Mouse (Mus musculus) hindbrain, postnatal 0 days (tissue): ENCODE results near the gene Zbtb37. TPM values are rescaled to one million over a fixed set of nuclear protein-coding genes. Genes with fewer than 3 reads are reported as not detected.

Experiments used
- ATAC-seq: fragments of 200-750 bp; cut with Nextera tagmentation; 2 replicates; pipeline ENCODE4 v1.8.0; 2017; ENCODE audit warnings: mild to moderate bottlenecking, moderate TSS enrichment, moderate library complexity
- DNase-seq: peaks from one replicate; pipeline ENCODE4 v3.0.0-alpha.2; 2015; ENCODE audit warnings: low spot score
- H3K27ac ChIP-seq: fragments of 300-500 bp; sonication (generic); 2 replicates; pipeline ENCODE4 v1.5.1; 2014; ENCODE audit warnings: mild to moderate bottlenecking
- H3K27me3 ChIP-seq: fragments of 300-500 bp; sonication (generic); 2 replicates; pipeline ENCODE4 v1.6.1; 2014; ENCODE audit warnings: low read length, mixed read lengths; ENCODE audit not compliant: insufficient read depth
- H3K36me3 ChIP-seq: fragments of 300-500 bp; sonication (generic); 2 replicates; pipeline ENCODE4 v1.6.1; 2014; ENCODE audit warnings: low read length, mixed read lengths; ENCODE audit not compliant: insufficient read depth
- H3K4me1 ChIP-seq: fragments of 300-500 bp; sonication (generic); 2 replicates; pipeline ENCODE4 v1.6.1; 2014; ENCODE audit warnings: antibody characterized with exemption, low read length, mixed read lengths; ENCODE audit not compliant: insufficient read depth
- H3K4me2 ChIP-seq: fragments of 300-500 bp; sonication (generic); 2 replicates; pipeline ENCODE4 v1.6.1; 2014; ENCODE audit warnings: low read depth, mild to moderate bottlenecking, low read length, moderate library complexity, mixed read lengths
- H3K4me3 ChIP-seq: fragments of 300-500 bp; sonication (generic); 2 replicates; pipeline ENCODE4 v1.5.1; 2014; ENCODE audit warnings: low read length
- H3K9ac ChIP-seq: fragments of 300-500 bp; sonication (generic); replicated peaks from 2 replicates; pipeline ENCODE4 v1.6.1; 2014; ENCODE audit warnings: mild to moderate bottlenecking, low read length, moderate library complexity, mixed read lengths
- H3K9me3 ChIP-seq: fragments of 300-500 bp; sonication (generic); 2 replicates; pipeline ENCODE4 v1.6.1; 2016; ENCODE audit warnings: low read length, mixed read lengths
- CTCF ChIP-seq: IDR thresholded peaks from 2 replicates; pipeline ENCODE4 v1.5.1; 2016; ENCODE audit warnings: antibody characterized with exemption, control low read depth, low read depth
- WGBS: fragments of 180-500 bp; shearing (Covaris S2); extraction: QIAGEN DNeasy Blood & Tissue Kit; methylation state at CpG from one replicate; pipeline ENCODE4 v1.1.7; 2014; 5-methylcytosine and 5-hydroxymethylcytosine counted together
- polyA plus RNA-seq: library from polyadenylated mRNA; unstranded; fragments of >200 nt; fragmentation: Nextera tagmentation; extraction: Ambion mirVana; gene quantifications from 2 replicates; pipeline ENCODE4 v1.2.1, GENCODE M21; 2015
- total RNA-seq: library from RNA; depleted of rRNA; stranded (reverse); fragments of >200 nt; gene quantifications from 2 replicates; pipeline ENCODE4 v1.2.3, GENCODE M21; 2014; rRNA removed

The Zbtb37 gene
- total and polyA plus RNA-seq, 2 experiments from 2014 or later, result 9.6 to 24.4 TPM

GRCm38 (mm10) chr1:160981337-160981736 is 53.3 kb downstream of the Zbtb37 start:
- TF ChIP-seq CTCF, result no peak
- no peaks in the 10 kb centered on the region for H3K9me3 ChIP-seq
- ATAC-seq (no peak), DNase-seq (no peak)
- H3K36me3 ChIP-seq, result no peaks in the 10 kb centered on the region
- 90% methylated on average over 4 of the region's 4 CpGs for WGBS
- H3K9ac ChIP-seq, result no peak overlapping the region
- no peak overlapping the region for H3K4me3 ChIP-seq
- no peak overlapping the region for H3K27ac ChIP-seq
- no peaks in the 10 kb centered on the region for H3K27me3 ChIP-seq
- H3K4me2 ChIP-seq, result no peak overlapping the region
- no peaks in the 10 kb centered on the region for H3K4me1 ChIP-seq

DNA sequence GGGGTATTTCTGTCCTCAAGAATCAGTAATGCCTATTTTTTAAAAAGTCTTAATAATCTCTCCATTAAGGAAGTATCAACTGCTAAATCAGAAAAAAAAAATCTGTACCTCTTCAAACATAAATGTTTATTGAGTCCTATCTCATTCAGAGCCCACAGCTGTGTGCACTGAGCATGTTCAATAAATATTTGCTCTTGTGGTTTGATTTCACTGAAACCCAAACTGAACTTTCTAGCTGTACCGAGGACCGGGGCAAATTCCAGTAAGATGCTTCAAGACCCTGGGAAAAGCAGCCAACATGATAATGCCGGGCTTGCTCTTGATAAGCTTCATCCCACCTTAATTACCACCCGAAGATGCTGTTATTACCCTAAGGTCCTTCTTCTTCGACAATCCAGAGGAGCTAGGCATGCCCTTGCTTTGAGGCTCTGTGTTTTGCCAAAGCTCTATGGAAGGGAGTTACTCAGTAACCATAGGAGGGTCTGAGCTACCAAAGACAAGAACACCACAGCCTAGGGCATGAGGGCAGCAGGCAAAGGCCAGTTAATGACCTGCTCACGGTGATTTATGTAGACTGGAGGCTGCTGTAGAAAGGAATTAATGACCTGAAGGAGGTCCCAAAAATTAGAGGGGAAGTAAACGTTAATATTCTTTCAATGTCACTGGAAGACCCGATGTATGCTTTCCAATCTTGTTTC is 54.0 kb downstream of the Zbtb37 start:
- Histone ChIP-seq H3K27me3 (no peaks in the 10 kb centered on the region), H3K36me3 (no peaks in the 10 kb centered on the region), H3K4me2 (no peak overlapping the region), H3K4me1 (no peaks in the 10 kb centered on the region), H3K4me3 (no peak overlapping the region), H3K27ac (no peak overlapping the region), H3K9me3 (no peaks in the 10 kb centered on the region), H3K9ac (no peak overlapping the region)
- DNase-seq (no peak), ATAC-seq (no peak)
- 84% methylated on average over 8 of the region's 8 CpGs for WGBS
- no peak for TF ChIP-seq CTCF

DNA sequence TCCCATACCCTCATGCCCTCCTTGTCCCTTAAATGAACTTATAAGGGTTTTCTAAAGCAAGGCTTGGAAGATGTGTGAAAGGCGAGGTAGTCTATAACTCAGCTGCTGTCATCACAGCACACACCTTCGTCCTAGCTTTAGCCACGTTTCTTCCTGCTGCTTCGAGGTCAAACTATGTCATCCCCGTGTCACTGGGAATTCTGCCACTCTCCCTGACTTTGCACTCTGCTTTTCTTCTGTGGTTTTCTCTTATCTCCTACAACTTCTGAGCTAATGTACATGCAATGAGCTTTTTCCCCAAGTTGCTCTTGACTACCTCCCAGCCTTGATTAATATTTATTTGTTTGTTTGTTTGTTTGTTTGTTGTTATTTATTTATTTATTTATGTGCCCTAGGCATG is 54.6 kb downstream of the Zbtb37 start:
- Histone ChIP-seq H3K27me3 (no peaks in the 10 kb centered on the region), H3K4me1 (no peaks in the 10 kb centered on the region), H3K9ac (no peak overlapping the region), H3K4me2 (no peak overlapping the region), H3K36me3 (no peaks in the 10 kb centered on the region), H3K27ac (no peak overlapping the region), H3K4me3 (no peak overlapping the region), H3K9me3 (no peaks in the 10 kb centered on the region)
- WGBS, result 75% methylated on average over 5 of the region's 5 CpGs
- no peak for TF ChIP-seq CTCF
- ATAC-seq (no peak), DNase-seq (no peak)

GRCm38 (mm10) chr1:160978071-160978735 is 56.4 kb downstream of the Zbtb37 start, which contains the start of gene Serpinc1:
TSS of gene Serpinc1 (plus strand) at chr1:160978585.
- H3K9ac ChIP-seq, result no peak within 1 kb of the TSS
- H3K27me3 ChIP-seq, result no peaks in the 10 kb centered on the region
- ATAC-seq (no peak), DNase-seq (no peak)
- 93% methylated on average over 4 of the region's 4 CpGs for WGBS
- H3K27ac ChIP-seq, result no peak within 1 kb of the TSS
- H3K9me3 ChIP-seq, result no peaks in the 10 kb centered on the region
- H3K4me3 ChIP-seq, result no peak within 1 kb of the TSS
- no peak for TF ChIP-seq CTCF
- H3K4me1 ChIP-seq, result no peaks in the 10 kb centered on the region
- H3K36me3 ChIP-seq, result no peaks in the 10 kb centered on the region
- no peak within 1 kb of the TSS for H3K4me2 ChIP-seq

DNA sequence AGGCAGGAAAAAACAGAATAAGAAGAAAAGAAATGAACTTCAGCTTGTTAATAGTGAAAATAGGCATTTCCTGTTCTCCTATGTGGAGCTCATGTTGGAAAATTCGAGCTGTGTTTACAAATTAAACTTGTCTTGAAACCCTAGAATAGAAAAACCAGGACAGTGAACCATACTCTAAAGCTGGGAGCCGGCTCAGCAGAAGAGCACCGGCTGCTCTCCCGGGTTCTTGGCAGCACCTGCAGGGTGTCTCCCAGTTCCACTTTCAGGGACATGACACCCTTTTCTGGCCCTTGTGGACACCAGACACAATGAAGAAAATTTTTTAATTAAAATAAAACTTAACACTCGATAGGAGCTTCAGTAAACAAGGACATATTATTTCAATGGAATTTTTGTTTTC is 66.0 kb downstream of the Zbtb37 start:
- WGBS, result 80% methylated on average over 5 of the region's 5 CpGs
- H3K36me3 ChIP-seq, result peaks cover 38% of the 10 kb centered on the region
- no peaks in the 10 kb centered on the region for H3K27me3 ChIP-seq
- H3K9ac ChIP-seq, result no peak overlapping the region
- no peak overlapping the region for H3K4me3 ChIP-seq
- no peaks in the 10 kb centered on the region for H3K9me3 ChIP-seq
- no peak for DNase-seq
- no peaks in the 10 kb centered on the region for H3K4me1 ChIP-seq
- ATAC-seq, result no peak
- TF ChIP-seq CTCF, result no peak
- no peak overlapping the region for H3K27ac ChIP-seq
- H3K4me2 ChIP-seq, result no peak overlapping the region

DNA sequence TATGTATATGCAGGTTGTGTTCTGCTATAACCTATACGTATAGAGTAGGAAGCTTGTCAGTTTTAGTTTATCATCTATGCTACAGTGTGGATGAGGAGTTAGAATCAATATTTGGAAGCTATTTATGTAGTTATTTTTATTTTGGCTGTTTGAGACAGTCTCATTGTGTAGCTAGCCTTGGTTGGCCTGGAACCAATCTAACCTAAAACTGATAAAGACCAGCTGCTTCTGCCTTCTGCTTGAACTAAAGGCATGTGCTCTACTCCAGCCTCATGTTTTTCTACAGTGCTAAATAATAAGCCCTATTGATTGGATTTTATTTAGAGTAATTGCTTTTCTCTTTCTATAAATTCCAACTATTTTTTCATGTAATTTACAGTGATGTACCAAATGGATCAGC is 67.4 kb downstream of the Zbtb37 start:
- no peak overlapping the region for H3K27ac ChIP-seq
- H3K36me3 ChIP-seq, result peaks cover 51% of the 10 kb centered on the region
- no peaks in the 10 kb centered on the region for H3K27me3 ChIP-seq
- H3K4me3 ChIP-seq, result no peak overlapping the region
- TF ChIP-seq CTCF, result no peak
- H3K4me2 ChIP-seq, result no peak overlapping the region
- no peaks in the 10 kb centered on the region for H3K9me3 ChIP-seq
- ATAC-seq (no peak), DNase-seq (no peak)
- no peak overlapping the region for H3K9ac ChIP-seq
- WGBS, result 86% methylated on average over 1 of the region's 1 CpGs
- no peaks in the 10 kb centered on the region for H3K4me1 ChIP-seq

- ATAC-seq, result no peak
Measured at GRCm38 (mm10) chr1:160963199-160963598, 71.5 kb downstream of the Zbtb37 start.

More at GRCm38 (mm10) chr1:160963199-160963598, 71.5 kb downstream of the Zbtb37 start:
- no peak for TF ChIP-seq CTCF
- 89% methylated on average over 7 of the region's 7 CpGs for WGBS
- Histone ChIP-seq H3K27me3 (no peaks in the 10 kb centered on the region), H3K27ac (no peak overlapping the region), H3K9me3 (no peaks in the 10 kb centered on the region), H3K4me1 (no peaks in the 10 kb centered on the region), H3K4me2 (no peak overlapping the region), H3K4me3 (no peak overlapping the region), H3K9ac (no peak overlapping the region), H3K36me3 (peaks cover 45% of the 10 kb centered on the region)
- no peak for DNase-seq

Other genes starting within 250 kb of the Zbtb37 start
- 70.5 and 78.7 TPM in 2 replicates for gene Rabgap1l, start 241.6 kb downstream of the Zbtb37 start, total RNA-seq
- gene Rabgap1l, start 241.6 kb downstream of the Zbtb37 start, polyA plus RNA-seq, result 24.3 and 28.5 TPM in 2 replicates
- gene Rc3h1, start 128.4 kb downstream of the Zbtb37 start, total RNA-seq, result 20.4 and 21.3 TPM in 2 replicates
- 6.2 and 6.3 TPM in 2 replicates for gene Rc3h1, start 128.4 kb downstream of the Zbtb37 start, polyA plus RNA-seq
- gene Serpinc1, start 56.3 kb downstream of the Zbtb37 start, total RNA-seq, result 0.04 and 0.05 TPM in 2 replicates
- 2.3 and 2.6 TPM in 2 replicates for gene Serpinc1, start 56.3 kb downstream of the Zbtb37 start, polyA plus RNA-seq
- gene Dars2, start 35.8 kb upstream of the Zbtb37 start, total RNA-seq, result 19.2 and 21.4 TPM in 2 replicates
- gene Dars2, start 35.8 kb upstream of the Zbtb37 start, polyA plus RNA-seq, result 24.8 and 26.0 TPM in 2 replicates
- gene Cenpl, start 35.9 kb upstream of the Zbtb37 start, total RNA-seq, result 1.0 and 1.2 TPM in 2 replicates
- gene Cenpl, start 35.9 kb upstream of the Zbtb37 start, polyA plus RNA-seq, result 6.8 and 7.5 TPM in 2 replicates
- gene Klhl20, start 96.7 kb upstream of the Zbtb37 start, total RNA-seq, result 15.1 and 23.3 TPM in 2 replicates
- gene Klhl20, start 96.7 kb upstream of the Zbtb37 start, polyA plus RNA-seq, result 15.0 and 15.4 TPM in 2 replicates
- gene Ankrd45, start 107.8 kb upstream of the Zbtb37 start, total RNA-seq, result 16.0 and 19.2 TPM in 2 replicates
- gene Ankrd45, start 107.8 kb upstream of the Zbtb37 start, polyA plus RNA-seq, result 24.1 and 24.2 TPM in 2 replicates
- gene Tex50, start 124.5 kb upstream of the Zbtb37 start, total RNA-seq, result not detected in 2 replicates
- gene Tex50, start 124.5 kb upstream of the Zbtb37 start, polyA plus RNA-seq, result 0.25 and 0.37 TPM in 2 replicates
- gene Prdx6, start 216.4 kb upstream of the Zbtb37 start, total RNA-seq, result 129 and 135 TPM in 2 replicates
- 223 and 253 TPM in 2 replicates for gene Prdx6, start 216.4 kb upstream of the Zbtb37 start, polyA plus RNA-seq